Mouse (Mus musculus) olfactory bulb, adult 2 months (tissue): ENCODE measurements around the gene Txlng.

ENCODE experiments used
- CTCF ChIP-seq: fragments of 200-500 bp; IDR thresholded peaks from 2 replicates; pipeline ENCODE4 v1.5.1; 2012; ENCODE audit warnings: low read depth, mild to moderate bottlenecking, low read length, moderate library complexity; ENCODE audit not compliant: insufficient read depth
- POLR2A ChIP-seq: fragments of 200-500 bp; IDR thresholded peaks from 2 replicates; pipeline ENCODE4 v1.6.1; 2012; ENCODE audit warnings: mild to moderate bottlenecking, low read depth, low read length, moderate library complexity; ENCODE audit not compliant: insufficient read depth

DNA sequence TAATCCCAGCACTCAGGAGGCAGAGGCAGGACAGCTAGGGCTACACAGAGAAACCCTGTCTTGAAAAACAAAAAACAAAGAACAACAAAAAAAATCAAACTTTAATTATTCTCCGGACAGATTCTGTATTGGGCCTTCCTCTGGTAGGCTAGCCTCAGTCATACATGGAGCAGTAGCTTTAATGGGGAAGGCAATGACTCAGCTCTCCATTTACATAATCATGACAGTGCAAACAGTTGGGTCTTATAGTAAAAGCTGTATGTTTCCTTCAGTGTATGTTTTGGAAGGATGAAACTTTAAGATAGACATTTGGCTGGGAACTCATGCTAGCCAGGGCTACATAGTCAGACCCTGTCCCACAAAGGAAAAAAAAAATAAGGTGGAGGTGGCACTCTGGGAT is 19.4 kb upstream of the Txlng start:
- TF ChIP-seq CTCF (no peak), POLR2A (no peak)
